Comparison of ENCODE assay signal across 9 mouse cellular contexts in genomic region chr1:89095642-89096424, GRCm38 (mm10). TPM values are rescaled to one million over a fixed set of nuclear protein-coding genes. Genes with fewer than 3 reads are reported as not detected.
DNase-seq lines count a peak whose midpoint lies in the region; ATAC-seq and TF ChIP-seq lines count a peak whose summit lies in the region.
"Had no signal": no experiment of that assay in that cellular context is flagged by ENCODE, and none has a peak within 500 bp of the region (broad histone marks: within the 10 kb centered on the region; RNA-seq: fewer than 3 reads in every experiment).

No protein-coding gene starts in this region.

- no peak for ATAC-seq in heart, embryonic 12.5 days (ENCODE audit: insufficient number of reproducible peaks, low FRiP score)
- peak; percentile 47 for ATAC-seq in midbrain, embryonic 13.5 days
- no peak; the same call in 1 of the 2 replicates for ATAC-seq in midbrain, postnatal 0 days (ENCODE audit: low FRiP score)
- ATAC-seq in intestine, embryonic 16.5 days, result 0 out of 2 replicates have a peak, but pooled peaks have one; percentile 14
- ATAC-seq in monocyte, adult 5-6 weeks (replicated peaks; ENCODE audit: insufficient number of reproducible peaks, low FRiP score, low TSS enrichment, poor library complexity, severe bottlenecking), result no peak

- no peaks in the 10 kb centered on the region for H3K27me3 ChIP-seq in heart, embryonic 12.5 days (replicated peaks)
- peaks cover 12% of the 10 kb centered on the region for H3K27me3 ChIP-seq in midbrain, embryonic 13.5 days
- no peaks in the 10 kb centered on the region for H3K27me3 ChIP-seq in midbrain, postnatal 0 days (ENCODE audit: insufficient read depth, low read length)
- no peaks in the 10 kb centered on the region for H3K27me3 ChIP-seq in intestine, embryonic 16.5 days (replicated peaks; ENCODE audit: control insufficient read depth, insufficient read depth, low read length)

- DNase-seq in heart, adult 9 months (ENCODE audit: low spot score in 2 of 2), result no peak
- DNase-seq in midbrain, postnatal 0 days (ENCODE audit: low spot score), result no peak
- no peak for DNase-seq in ovary, adult 18-20 months (ENCODE audit: low spot score)
- no peak for DNase-seq in ovary, postnatal 10 days (ENCODE audit: low spot score)
- DNase-seq: cerebellum, postnatal 36 days had no signal

- 32% methylated on average over 14 of the region's 14 CpGs for WGBS in heart, embryonic 12.5 days
- 16% methylated on average over 14 of the region's 14 CpGs for WGBS in midbrain, embryonic 13.5 days
- WGBS in midbrain, postnatal 0 days, result 32% methylated on average over 14 of the region's 14 CpGs
- 47% methylated on average over 14 of the region's 14 CpGs for WGBS in intestine, embryonic 16.5 days

- H3K27ac ChIP-seq in heart, embryonic 12.5 days (ENCODE audit: poor library complexity, severe bottlenecking), result peak overlapping the region; percentile 1; the same call in 1 of the 2 replicates
- H3K27ac ChIP-seq in midbrain, embryonic 13.5 days, result no peak overlapping the region
- no peak overlapping the region for H3K27ac ChIP-seq in midbrain, postnatal 0 days (ENCODE audit: low read depth, low read length)
- no peak overlapping the region for H3K27ac ChIP-seq in intestine, embryonic 16.5 days (ENCODE audit: low read length)

- H3K4me3 ChIP-seq in heart, embryonic 12.5 days, result no peak overlapping the region
- no peak overlapping the region for H3K4me3 ChIP-seq in midbrain, embryonic 13.5 days (replicated peaks)
- H3K4me3 ChIP-seq in midbrain, postnatal 0 days (ENCODE audit: low read depth, low read length), result no peak overlapping the region
- H3K4me3 ChIP-seq in intestine, embryonic 16.5 days (ENCODE audit: low read length), result no peak overlapping the region

- H3K9ac ChIP-seq in heart, embryonic 12.5 days, result 0 out of 2 replicates have a peak overlapping the region, but pooled peaks have one; percentile 4
- H3K9ac ChIP-seq in midbrain, embryonic 13.5 days (replicated peaks), result no peak overlapping the region
- H3K9ac ChIP-seq in midbrain, postnatal 0 days (replicated peaks; ENCODE audit: low read length, poor library complexity, severe bottlenecking), result no peak overlapping the region
- no peak overlapping the region for H3K9ac ChIP-seq in intestine, embryonic 16.5 days (ENCODE audit: low read depth, low read length)

- H3K4me1 ChIP-seq in heart, embryonic 12.5 days (replicated peaks), result peaks cover 56% of the 10 kb centered on the region
- peaks cover 48% of the 10 kb centered on the region for H3K4me1 ChIP-seq in midbrain, embryonic 13.5 days (replicated peaks)
- peaks cover 12% of the 10 kb centered on the region; the same call in 1 of the 2 replicates for H3K4me1 ChIP-seq in midbrain, postnatal 0 days (ENCODE audit: insufficient read depth, low read length)
- H3K4me1 ChIP-seq in intestine, embryonic 16.5 days (ENCODE audit: control insufficient read depth, insufficient read depth, low read length), result peaks cover 46% of the 10 kb centered on the region

- peak overlapping the region; percentile 53 for H3K4me2 ChIP-seq in heart, embryonic 12.5 days
- H3K4me2 ChIP-seq in midbrain, embryonic 13.5 days (replicated peaks), result no peak overlapping the region
- no peak overlapping the region for H3K4me2 ChIP-seq in midbrain, postnatal 0 days (ENCODE audit: low read depth, low read length, poor library complexity, severe bottlenecking)
- H3K4me2 ChIP-seq in intestine, embryonic 16.5 days (ENCODE audit: low read depth, low read length), result no peak overlapping the region

- no peak for TF ChIP-seq CTCF in midbrain, postnatal 0 days (IDR thresholded peaks at IDR 0.05)

- H3K36me3 ChIP-seq in heart, embryonic 12.5 days, result no peaks in the 10 kb centered on the region
- no peaks in the 10 kb centered on the region for H3K36me3 ChIP-seq in midbrain, embryonic 13.5 days
- H3K36me3 ChIP-seq in midbrain, postnatal 0 days (ENCODE audit: insufficient read depth, low read length), result no peaks in the 10 kb centered on the region
- no peaks in the 10 kb centered on the region for H3K36me3 ChIP-seq in intestine, embryonic 16.5 days (ENCODE audit: control insufficient read depth, insufficient read depth, low read length)

- H3K9me3 ChIP-seq in heart, embryonic 12.5 days (replicated peaks), result no peaks in the 10 kb centered on the region
- no peaks in the 10 kb centered on the region for H3K9me3 ChIP-seq in midbrain, embryonic 13.5 days
- no peaks in the 10 kb centered on the region for H3K9me3 ChIP-seq in midbrain, postnatal 0 days (ENCODE audit: low read length)
- H3K9me3 ChIP-seq in intestine, embryonic 16.5 days (ENCODE audit: control insufficient read depth, low read length), result no peaks in the 10 kb centered on the region

RNA-seq across cellular contexts. Expression of gene Sh3bp4, which starts 25.6 kb away (rescaled TPM):
- 25.8 and 28.1 TPM in 2 replicates for polyA plus RNA-seq in heart, embryonic 12.5 days (2016; fragmentation: Nextera tagmentation; extraction: Ambion mirVana)
- 12.1 and 13.2 TPM in 2 replicates for polyA plus RNA-seq in midbrain, embryonic 13.5 days (2015; fragmentation: Nextera tagmentation; extraction: Ambion mirVana)
- total RNA-seq in midbrain, postnatal 0 days (2014; rRNA removed), result 22.0 and 26.5 TPM in 2 replicates
- polyA plus RNA-seq in midbrain, postnatal 0 days (2015; fragmentation: Nextera tagmentation; extraction: Ambion mirVana), result 10.3 and 11.0 TPM in 2 replicates
- 13.5 and 14.2 TPM in 2 replicates for polyA plus RNA-seq in intestine, embryonic 16.5 days (2015; fragmentation: Nextera tagmentation; extraction: Ambion mirVana)
- total RNA-seq in monocyte, adult 5-6 weeks (2017), result 0.97 to 2.0 TPM (median 1.3 TPM) in 3 replicates

Comparison
In these comparisons a context has a peak if more than half of its experiments do, and no peak if none do; other contexts are left out.
1. ATAC-seq: peak in midbrain, embryonic 13.5 days (single experiment) and intestine, embryonic 16.5 days (single experiment); none in heart, embryonic 12.5 days (single experiment), midbrain, postnatal 0 days (single experiment) and monocyte, adult 5-6 weeks (single experiment).